Mouse (Mus musculus): ENCODE measurements around the gene Pih1d3. TPM values are rescaled to one million over a fixed set of nuclear protein-coding genes. Genes with fewer than 3 reads are reported as not detected.

Gene Pih1d3
- total RNA-seq (2015; ENCODE audit: low replicate concordance) (not detected in 2 replicates), total RNA-seq (2017; ENCODE audit: low replicate concordance) (not detected in 2 replicates)

GRCm38 (mm10) chr1:31222564-31222963 lies at the start of gene Pih1d3, which contains the start of gene 4931428L18Rik:
TSS of gene Pih1d3 (plus strand) at chr1:31222838.
TSS of gene 4931428L18Rik (minus strand) at chr1:31222684.
- no peak for ATAC-seq (replicated peaks; ENCODE audit: low FRiP score, poor library complexity, severe bottlenecking)

GRCm38 (mm10) chr1:31175401-31175800 lies 47.2 kb upstream of the Pih1d3 start:
- ATAC-seq (replicated peaks; ENCODE audit: low FRiP score, poor library complexity, severe bottlenecking) = no peak

GRCm38 (mm10) chr1:31176101-31176500 lies 46.5 kb upstream of the Pih1d3 start, which contains the start of gene Lgsn:
TSS of gene Lgsn (plus strand) at chr1:31176401.
- ATAC-seq (replicated peaks; ENCODE audit: low FRiP score, poor library complexity, severe bottlenecking) = no peak

- no peak for ATAC-seq (replicated peaks; ENCODE audit: low FRiP score, poor library complexity, severe bottlenecking)
Measured at GRCm38 (mm10) chr1:31178264-31178663, 44.4 kb upstream of the Pih1d3 start.

- no peak for ATAC-seq (replicated peaks; ENCODE audit: low FRiP score, poor library complexity, severe bottlenecking)
Measured at GRCm38 (mm10) chr1:31190237-31190866, 32.3 kb upstream of the Pih1d3 start.

- no peak for ATAC-seq (replicated peaks; ENCODE audit: low FRiP score, poor library complexity, severe bottlenecking)
Measured at GRCm38 (mm10) chr1:31195633-31196032, 27.0 kb upstream of the Pih1d3 start.

GRCm38 (mm10) chr1:31196959-31197358 lies 25.7 kb upstream of the Pih1d3 start:
- ATAC-seq (replicated peaks; ENCODE audit: low FRiP score, poor library complexity, severe bottlenecking) = no peak

- no peak for ATAC-seq (replicated peaks; ENCODE audit: low FRiP score, poor library complexity, severe bottlenecking)
Measured at GRCm38 (mm10) chr1:31203771-31204170, 18.9 kb upstream of the Pih1d3 start.

- no peak for ATAC-seq (replicated peaks; ENCODE audit: low FRiP score, poor library complexity, severe bottlenecking)
Measured at GRCm38 (mm10) chr1:31205346-31205745, 17.3 kb upstream of the Pih1d3 start.

GRCm38 (mm10) chr1:31205770-31206169 lies 16.9 kb upstream of the Pih1d3 start:
- no peak for ATAC-seq (replicated peaks; ENCODE audit: low FRiP score, poor library complexity, severe bottlenecking)

GRCm38 (mm10) chr1:31210144-31210543 lies 12.5 kb upstream of the Pih1d3 start:
- no peak for ATAC-seq (replicated peaks; ENCODE audit: low FRiP score, poor library complexity, severe bottlenecking)

- no peak for ATAC-seq (replicated peaks; ENCODE audit: low FRiP score, poor library complexity, severe bottlenecking)
Measured at GRCm38 (mm10) chr1:31214831-31215230, 7.8 kb upstream of the Pih1d3 start.

GRCm38 (mm10) chr1:31220599-31221250 lies 1.9 kb upstream of the Pih1d3 start:
- ATAC-seq (replicated peaks; ENCODE audit: low FRiP score, poor library complexity, severe bottlenecking) = no peak

- no peak for ATAC-seq (replicated peaks; ENCODE audit: low FRiP score, poor library complexity, severe bottlenecking)
Measured at GRCm38 (mm10) chr1:31233319-31234036, 10.8 kb downstream of the Pih1d3 start.

GRCm38 (mm10) chr1:31260218-31260923 lies 37.7 kb downstream of the Pih1d3 start:
- no peak for ATAC-seq (replicated peaks; ENCODE audit: low FRiP score, poor library complexity, severe bottlenecking)

Other genes with a start within 250 kb of the Pih1d3 start
- gene AC153137.1, start 244.9 kb upstream of the Pih1d3 start, total RNA-seq (2015; ENCODE audit: low replicate concordance) = not detected in 2 replicates
- not detected in 2 replicates for gene AC153137.1, start 244.9 kb upstream of the Pih1d3 start, total RNA-seq (2017; ENCODE audit: low replicate concordance)
- not detected in 2 replicates for gene Lgsn, start 46.4 kb upstream of the Pih1d3 start, total RNA-seq (2015; ENCODE audit: low replicate concordance)
- gene Lgsn, start 46.4 kb upstream of the Pih1d3 start, total RNA-seq (2017; ENCODE audit: low replicate concordance) = not detected in 2 replicates
- gene 4931428L18Rik, start 154 bp upstream of the Pih1d3 start, total RNA-seq (2015; ENCODE audit: low replicate concordance) = not detected in 2 replicates
- not detected in 2 replicates for gene 4931428L18Rik, start 154 bp upstream of the Pih1d3 start, total RNA-seq (2017; ENCODE audit: low replicate concordance)